Mouse (Mus musculus) MEL (cell line): ENCODE measurements around the gene Sh2d6. TPM values are rescaled to one million over a fixed set of nuclear protein-coding genes. Genes with fewer than 3 reads are reported as not detected.
A peak's percentile ranks its signal among the peaks of the same experiment; 100 is the strongest.

ENCODE experiments used
- DNase-seq: peaks from one replicate; pipeline ENCODE4 v3.0.0; 2011; ENCODE audit warnings: low read depth, low spot score
- H3K27ac ChIP-seq: 2 replicates; pipeline ENCODE4 v1.5.1; 2012; ENCODE audit warnings: low read depth, mild to moderate bottlenecking, control low read depth, low read length, moderate library complexity; ENCODE audit not compliant: control insufficient read depth
- H3K27me3 ChIP-seq, 2 experiments: fragments of 150-350 bp in 1 of 2; sonication (generic) in 1 of 2; 2 replicates each; pipeline ENCODE4 v1.6.1; 2012; ENCODE audit warnings: low read length in 2 of 2, mild to moderate bottlenecking in 2 of 2, improper control_type of control experiment in 1 of 2, moderate library complexity in 1 of 2; ENCODE audit not compliant: insufficient read depth in 2 of 2, control insufficient read depth in 1 of 2
- H3K36me3 ChIP-seq, 2 experiments: 2 replicates each; pipeline ENCODE4 v1.6.1; 2012 to 2014; ENCODE audit warnings: low read length in 2 of 2, improper control_type of control experiment in 1 of 2, inconsistent platforms in 1 of 2, mild to moderate bottlenecking in 1 of 2; ENCODE audit not compliant: insufficient read depth in 2 of 2, control insufficient read depth in 1 of 2
- H3K4me1 ChIP-seq, 2 experiments: fragments of 150-350 bp in 1 of 2; sonication (generic) in 1 of 2; 2 replicates each; pipeline ENCODE4 v1.6.1; 2012; ENCODE audit warnings: low read length in 2 of 2, improper control_type of control experiment in 1 of 2, mild to moderate bottlenecking in 1 of 2; ENCODE audit not compliant: insufficient read depth in 2 of 2, control insufficient read depth in 1 of 2
- H3K4me3 ChIP-seq, 2 experiments: fragments of 150-350 bp in 1 of 2; sonication (generic) in 1 of 2; 2 replicates each; pipeline ENCODE4 v1.5.1; 2012; ENCODE audit warnings: low read depth in 2 of 2, low read length in 2 of 2, mild to moderate bottlenecking in 2 of 2, moderate library complexity in 2 of 2, control low read depth in 1 of 2, improper control_type of control experiment in 1 of 2; ENCODE audit not compliant: control insufficient read depth in 1 of 2, insufficient read depth in 1 of 2
- H3K79me2 ChIP-seq: 2 replicates; pipeline ENCODE4 v1.6.1; 2012; ENCODE audit warnings: mild to moderate bottlenecking, low read length, moderate library complexity; ENCODE audit not compliant: control insufficient read depth, poor library complexity, insufficient read depth
- H3K9ac ChIP-seq: 2 replicates; pipeline ENCODE4 v1.6.1; 2012; ENCODE audit warnings: low read depth, mild to moderate bottlenecking, control low read depth, low read length, moderate library complexity; ENCODE audit not compliant: control insufficient read depth, poor library complexity, severe bottlenecking
- H3K9me3 ChIP-seq: fragments of 150-350 bp; sonication (generic); replicated peaks from 2 replicates; pipeline ENCODE4 v1.6.1; 2012; ENCODE audit warnings: mild to moderate bottlenecking, low read length, improper control_type of control experiment, moderate library complexity; ENCODE audit not compliant: insufficient read depth
- BHLHE40 ChIP-seq: IDR thresholded peaks from 2 replicates; pipeline ENCODE4 v1.6.1; 2012; ENCODE audit warnings: low read depth, mild to moderate bottlenecking, inconsistent platforms, low read length, improper control_type of control experiment, borderline replicate concordance
- CHD1 ChIP-seq: IDR thresholded peaks from 2 replicates; pipeline ENCODE4 v1.6.1; 2012; ENCODE audit warnings: low read depth, mild to moderate bottlenecking, inconsistent platforms, low read length, improper control_type of control experiment
- CHD2 ChIP-seq: IDR thresholded peaks from 2 replicates; pipeline ENCODE4 v1.6.1; 2011; ENCODE audit warnings: low read length, improper control_type of control experiment
- CTCF ChIP-seq, 3 experiments: IDR thresholded peaks in 2 of 3; conservative IDR thresholded peaks in 1 of 3; 2 replicates each; pipeline ENCODE4 v1.5.1; 2011 to 2012; ENCODE audit warnings: low read length in 3 of 3, low read depth in 2 of 3, mild to moderate bottlenecking in 2 of 3, improper control_type of control experiment in 1 of 3, inconsistent platforms in 1 of 3, mixed read lengths in 1 of 3, moderate library complexity in 1 of 3; ENCODE audit not compliant: control insufficient read depth in 1 of 3, insufficient read depth in 1 of 3, poor library complexity in 1 of 3, severe bottlenecking in 1 of 3
- E2F4 ChIP-seq: IDR thresholded peaks from 2 replicates; pipeline ENCODE4 v1.6.1; 2011; ENCODE audit warnings: low read depth, low read length, improper control_type of control experiment, borderline replicate concordance
- ELF1 ChIP-seq: IDR thresholded peaks from 2 replicates; pipeline ENCODE4 v1.6.1; 2014; ENCODE audit warnings: low read depth, mild to moderate bottlenecking, inconsistent platforms, low read length, improper control_type of control experiment, moderate library complexity
- EP300 ChIP-seq, 2 experiments: IDR thresholded peaks; 2 replicates each; pipeline ENCODE4 v1.6.1; 2011; ENCODE audit warnings: improper control_type of control experiment in 2 of 2, low read length in 2 of 2, low read depth in 1 of 2, mild to moderate bottlenecking in 1 of 2
- GABPA ChIP-seq: IDR thresholded peaks from 2 replicates; pipeline ENCODE4 v1.6.1; 2012; ENCODE audit warnings: low read depth, mild to moderate bottlenecking, inconsistent platforms, low read length, improper control_type of control experiment, moderate library complexity
- GATA1 ChIP-seq: IDR thresholded peaks from 2 replicates; pipeline ENCODE4 v1.6.1; 2011; ENCODE audit warnings: low read depth, low read length, improper control_type of control experiment
- HCFC1 ChIP-seq: IDR thresholded peaks from 2 replicates; pipeline ENCODE4 v1.6.1; 2012; ENCODE audit warnings: low read depth, mild to moderate bottlenecking, inconsistent platforms, low read length, improper control_type of control experiment, moderate library complexity
- JUND ChIP-seq: IDR thresholded peaks from 2 replicates; pipeline ENCODE4 v1.6.1; 2011; ENCODE audit warnings: low read depth, mild to moderate bottlenecking, improper control_type of control experiment, low read length
- KAT2A ChIP-seq: conservative IDR thresholded peaks from 2 replicates; pipeline ENCODE4 v1.6.1; 2012; ENCODE audit warnings: low read depth, low read length, improper control_type of control experiment, inconsistent platforms
- MAFK ChIP-seq: IDR thresholded peaks from 2 replicates; pipeline ENCODE4 v1.6.1; 2011; ENCODE audit warnings: low read depth, mild to moderate bottlenecking, low read length, improper control_type of control experiment, borderline replicate concordance
- MAX ChIP-seq: IDR thresholded peaks from 2 replicates; pipeline ENCODE4 v1.6.1; 2011; ENCODE audit warnings: low read length, improper control_type of control experiment
- MAZ ChIP-seq: IDR thresholded peaks from 2 replicates; pipeline ENCODE4 v1.6.1; 2012; ENCODE audit warnings: low read depth, mild to moderate bottlenecking, inconsistent platforms, low read length, improper control_type of control experiment
- MEF2A ChIP-seq: IDR thresholded peaks from 2 replicates; pipeline ENCODE4 v1.6.1; 2014; ENCODE audit warnings: low read depth, mild to moderate bottlenecking, inconsistent platforms, low read length, improper control_type of control experiment; ENCODE audit not compliant: poor library complexity, insufficient replicate concordance, severe bottlenecking; ENCODE audit errors: extremely low read depth
- MYB ChIP-seq: IDR thresholded peaks from 2 replicates; pipeline ENCODE4 v1.6.1; 2011; ENCODE audit warnings: mild to moderate bottlenecking, low read depth, low read length, improper control_type of control experiment
- MYC ChIP-seq: IDR thresholded peaks from 2 replicates; pipeline ENCODE4 v1.6.1; 2011; ENCODE audit warnings: low read depth, mild to moderate bottlenecking, low read length, improper control_type of control experiment, moderate library complexity
- NELFE ChIP-seq: IDR thresholded peaks from 2 replicates; pipeline ENCODE4 v1.6.1; 2011; ENCODE audit warnings: low read depth, low read length, improper control_type of control experiment
- NRF1 ChIP-seq: IDR thresholded peaks from 2 replicates; pipeline ENCODE4 v1.6.1; 2014; ENCODE audit warnings: low read depth, mild to moderate bottlenecking, inconsistent platforms, low read length, improper control_type of control experiment, moderate library complexity; ENCODE audit not compliant: poor library complexity, insufficient read depth, severe bottlenecking
- POLR2A ChIP-seq, 2 experiments: IDR thresholded peaks; 2 replicates each; pipeline ENCODE4 v1.6.1; 2011 to 2012; ENCODE audit warnings: low read length in 2 of 2, mild to moderate bottlenecking in 2 of 2, control low read depth in 1 of 2, improper control_type of control experiment in 1 of 2, low read depth in 1 of 2, moderate library complexity in 1 of 2; ENCODE audit not compliant: control insufficient read depth in 1 of 2, insufficient read depth in 1 of 2, poor library complexity in 1 of 2
- POLR2AphosphoS2 ChIP-seq: IDR thresholded peaks from 2 replicates; pipeline ENCODE4 v1.6.1; 2011; ENCODE audit warnings: low read length, improper control_type of control experiment
- POLR2AphosphoS5 ChIP-seq: IDR thresholded peaks from 2 replicates; pipeline ENCODE4 v1.6.1; 2012; ENCODE audit warnings: low read depth, borderline replicate concordance, mild to moderate bottlenecking, inconsistent platforms, low read length, moderate library complexity, mixed read lengths
- RAD21 ChIP-seq: IDR thresholded peaks from 2 replicates; pipeline ENCODE4 v1.6.1; 2011; ENCODE audit warnings: mild to moderate bottlenecking, low read depth, low read length, improper control_type of control experiment
- RCOR1 ChIP-seq: IDR thresholded peaks from 2 replicates; pipeline ENCODE4 v1.6.1; 2012; ENCODE audit warnings: low read depth, mild to moderate bottlenecking, inconsistent platforms, low read length, improper control_type of control experiment
- SIN3A ChIP-seq: IDR thresholded peaks from 2 replicates; pipeline ENCODE4 v1.6.1; 2012; ENCODE audit warnings: low read length, improper control_type of control experiment, inconsistent platforms
- SMC3 ChIP-seq: IDR thresholded peaks from 2 replicates; pipeline ENCODE4 v1.6.1; 2011; ENCODE audit warnings: low read depth, low read length, improper control_type of control experiment
- TAL1 ChIP-seq: IDR thresholded peaks from 2 replicates; pipeline ENCODE4 v1.6.1; 2012; ENCODE audit warnings: mild to moderate bottlenecking, inconsistent platforms, low read length, moderate library complexity, mixed read lengths
- TBP ChIP-seq: IDR thresholded peaks from 2 replicates; pipeline ENCODE4 v1.8.0; 2011; ENCODE audit warnings: low read depth, low read length, improper control_type of control experiment
- TCF12 ChIP-seq: IDR thresholded peaks from 2 replicates; pipeline ENCODE4 v1.6.1; 2014; ENCODE audit warnings: low read depth, mild to moderate bottlenecking, inconsistent platforms, low read length, improper control_type of control experiment, moderate library complexity
- UBTF ChIP-seq: IDR thresholded peaks from 2 replicates; pipeline ENCODE4 v1.6.1; 2012; ENCODE audit warnings: low read depth, mild to moderate bottlenecking, inconsistent platforms, low read length, improper control_type of control experiment, moderate library complexity, borderline replicate concordance; ENCODE audit not compliant: insufficient read depth
- USF1 ChIP-seq: IDR thresholded peaks from 2 replicates; pipeline ENCODE4 v1.6.1; 2014; ENCODE audit warnings: low read depth, mild to moderate bottlenecking, inconsistent platforms, low read length, improper control_type of control experiment, moderate library complexity
- USF2 ChIP-seq, 2 experiments: IDR thresholded peaks; 2 replicates each; pipeline ENCODE4 v1.6.1; 2011 to 2012; ENCODE audit warnings: improper control_type of control experiment in 2 of 2, low read length in 2 of 2, borderline replicate concordance in 1 of 2, inconsistent platforms in 1 of 2, low read depth in 1 of 2, mild to moderate bottlenecking in 1 of 2; ENCODE audit not compliant: insufficient read depth in 1 of 2
- ZC3H11A ChIP-seq: IDR thresholded peaks from 2 replicates; pipeline ENCODE4 v1.6.1; 2012; ENCODE audit warnings: low read depth, mild to moderate bottlenecking, inconsistent platforms, low read length, improper control_type of control experiment
- ZKSCAN1 ChIP-seq: IDR thresholded peaks from 2 replicates; pipeline ENCODE4 v1.6.1; 2012; ENCODE audit warnings: low read depth, mild to moderate bottlenecking, inconsistent platforms, low read length, improper control_type of control experiment, moderate library complexity
- ZMIZ1 ChIP-seq: IDR thresholded peaks from 2 replicates; pipeline ENCODE4 v1.6.1; 2012; ENCODE audit warnings: low read depth, mild to moderate bottlenecking, inconsistent platforms, low read length, improper control_type of control experiment, moderate library complexity
- ZNF384 ChIP-seq: IDR thresholded peaks from 2 replicates; pipeline ENCODE4 v1.6.1; 2012; ENCODE audit warnings: low read depth, mild to moderate bottlenecking, inconsistent platforms, low read length, improper control_type of control experiment
- polyA plus RNA-seq, 2 experiments: library from polyadenylated mRNA; stranded (reverse) in 1 of 2; unstranded in 1 of 2; fragments of >175 nt in 1 of 2; fragments of >200 nt in 1 of 2; gene quantifications; 2 replicates each; pipeline versions ENCODE4 v1.2.1 to v1.2.4; 2012; ENCODE audit warnings: low replicate concordance in 2 of 2, low read depth in 1 of 2; ENCODE audit not compliant: insufficient read length in 2 of 2, insufficient read depth in 1 of 2, missing spikeins in 1 of 2
- total RNA-seq: library from RNA; depleted of rRNA; stranded (reverse); fragments of 300-350 nt; gene quantifications from 2 replicates; pipeline ENCODE4 v1.2.3, GENCODE M21; 2012

The Sh2d6 gene
- total and polyA plus RNA-seq, 3 experiments: 0.17 TPM; not detected in 2

DNA sequence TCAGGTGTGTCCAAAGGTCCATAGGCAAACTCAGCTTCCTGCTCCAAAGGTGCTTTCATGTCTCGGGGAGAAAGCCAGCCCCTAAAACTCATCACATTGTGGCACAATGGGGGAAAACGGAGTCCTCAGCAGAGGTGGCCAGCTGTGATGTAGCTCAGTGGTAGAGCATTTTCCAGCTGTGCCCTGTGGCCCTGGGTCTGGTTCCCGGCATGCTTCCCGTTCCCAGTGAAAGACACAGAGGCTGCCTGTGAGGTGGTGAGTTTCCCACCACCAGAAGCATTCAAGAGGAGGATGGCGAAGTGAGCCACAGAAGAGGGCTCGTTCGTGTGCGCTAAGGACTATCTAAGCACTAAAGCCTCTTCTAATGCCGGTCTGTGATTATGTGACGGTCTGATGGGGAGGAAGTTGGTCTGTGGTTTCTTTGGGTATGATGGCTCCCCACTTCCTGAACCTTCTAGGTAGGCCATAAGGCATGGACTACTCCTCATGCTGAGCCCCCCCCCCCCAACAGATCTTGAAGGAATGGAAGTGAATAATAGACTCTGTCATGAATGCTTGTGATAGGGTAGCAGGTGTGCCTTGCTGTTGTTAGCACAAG lies 29.1 kb upstream of the Sh2d6 start:
- Histone ChIP-seq H3K27ac (peak overlapping the region; percentile 93), H3K27me3 (no peaks in the 10 kb centered on the region), H3K9ac (peak overlapping the region; percentile 77), H3K36me3 (peaks cover 0 to 43% of the 10 kb centered on the region in 2 experiments; a peak in 2 of 4 replicates), H3K9me3 (no peaks in the 10 kb centered on the region), H3K79me2 (peaks cover 23% of the 10 kb centered on the region), H3K4me1 (peaks cover 31 to 50% of the 10 kb centered on the region in 2 experiments), H3K4me3 (peak overlapping the region; percentile 46 to 66)
- peak; percentile 73 for DNase-seq
- TF ChIP-seq GABPA (no peak), SMC3 (no peak), TCF12 (no peak), NRF1 (no peak), SIN3A (no peak), MAX (no peak), MYB (no peak), RCOR1 (peak; percentile 45), EP300 (IDR thresholded peaks at IDR 0.05; ENCODE audit: low read depth in 1 of 2, low read length in 2 of 2) (peak in 1 of 2 experiments; percentile 36; a peak in 1 of 4 replicates), ZKSCAN1 (no peak), POLR2A (IDR thresholded peaks at IDR 0.05; ENCODE audit: control insufficient read depth in 1 of 2, insufficient read depth in 1 of 2, low read depth in 1 of 2, low read length in 2 of 2, poor library complexity in 1 of 2) (0 out of 4 replicates have a peak, but pooled peaks of 1 of the 2 experiments have one; percentile 32), UBTF (no peak), MAZ (peak; percentile 9; the same call in 1 of the 2 replicates), JUND (no peak), GATA1 (no peak), E2F4 (0 out of 2 replicates have a peak, but pooled peaks have one; percentile 52), KAT2A (no peak), HCFC1 (no peak), RAD21 (no peak), CHD2 (no peak), ZC3H11A (no peak), ZNF384 (no peak), MAFK (no peak), MEF2A (no peak), POLR2AphosphoS2 (no peak), BHLHE40 (no peak), ZMIZ1 (0 out of 2 replicates have a peak, but pooled peaks have one; percentile 32), ELF1 (0 out of 2 replicates have a peak, but pooled peaks have one; percentile 40), CHD1 (no peak), TBP (no peak), CTCF (IDR thresholded peaks at IDR 0.05 in 2 of 3, conservative IDR thresholded peaks at IDR 0.05 in 1 of 3; ENCODE audit: control insufficient read depth in 1 of 3, insufficient read depth in 1 of 3, low read depth in 2 of 3, low read length in 3 of 3, poor library complexity in 1 of 3, severe bottlenecking in 1 of 3) (no peak), USF1 (no peak), USF2 (IDR thresholded peaks at IDR 0.05; ENCODE audit: borderline replicate concordance in 1 of 2, insufficient read depth in 1 of 2, low read depth in 1 of 2, low read length in 2 of 2) (no peak), MYC (no peak), TAL1 (no peak), POLR2AphosphoS5 (no peak), NELFE (no peak)
